In genomic region chr17:32013659-32014058, GRCm38 (mm10) we compare ENCODE assay signal across 16 mouse cellular contexts.
"Had no signal": no experiment of that assay in that cellular context is flagged by ENCODE, and none has a peak within 500 bp of the region (broad histone marks: within the 10 kb centered on the region; RNA-seq: fewer than 3 reads in every experiment).

No protein-coding gene starts in this region.

- H3K4me3 ChIP-seq: limb, embryonic 15.5 days; midbrain, embryonic 12.5 days; neural tube, embryonic 15.5 days had no signal

- H3K27ac ChIP-seq: kidney, postnatal 0 days; limb, embryonic 15.5 days; midbrain, embryonic 12.5 days; neural tube, embryonic 15.5 days had no signal

- H3K36me3 ChIP-seq: limb, embryonic 15.5 days; midbrain, embryonic 12.5 days; neural tube, embryonic 15.5 days had no signal

- ATAC-seq: intestine, postnatal 0 days; midbrain, embryonic 16.5 days had no signal

- H3K9ac ChIP-seq: limb, embryonic 15.5 days; midbrain, embryonic 12.5 days; neural tube, embryonic 15.5 days had no signal

- H3K4me1 ChIP-seq: midbrain, embryonic 12.5 days; neural tube, embryonic 15.5 days had no signal

- H3K9me3 ChIP-seq: limb, embryonic 15.5 days; midbrain, embryonic 12.5 days; neural tube, embryonic 15.5 days had no signal

- H3K4me2 ChIP-seq: limb, embryonic 15.5 days; midbrain, embryonic 12.5 days; neural tube, embryonic 15.5 days had no signal

- H3K27me3 ChIP-seq: limb, embryonic 15.5 days; midbrain, embryonic 12.5 days; neural tube, embryonic 15.5 days had no signal

- DNase-seq: kidney, adult 8-10 months; kidney, postnatal 36 days; layer of hippocampus, adult 9-11 months; layer of hippocampus, postnatal 36 days; lung, adult 18-20 months; lung, postnatal 14 days; right cerebral cortex, adult 18-20 months; right cerebral cortex, postnatal 25 days; thymus, adult 2 months; thymus, postnatal 25 days had no signal
